Mouse (Mus musculus) layer of hippocampus, adult 2 months (tissue): ENCODE measurements around the gene Supt4a. TPM values are rescaled to one million over a fixed set of nuclear protein-coding genes. Genes with fewer than 3 reads are reported as not detected.

ENCODE experiments used
- DNase-seq, 2 experiments: peaks; one replicate each; pipeline ENCODE4 v3.0.0; 2022; ENCODE audit warnings: low spot score in 2 of 2
- H3K27ac ChIP-seq: fragments of 200-600 bp; 2 replicates; pipeline ENCODE4 v1.8.1; 2022
- H3K4me3 ChIP-seq: fragments of 200-600 bp; 2 replicates; pipeline ENCODE4 v1.8.1; 2022; ENCODE audit warnings: mild to moderate bottlenecking
- CTCF ChIP-seq: fragments of 200-600 bp; conservative IDR thresholded peaks from 2 replicates; pipeline ENCODE4 v1.8.1; 2022; ENCODE audit warnings: antibody characterized with exemption, mild to moderate bottlenecking, moderate library complexity
- total RNA-seq, 2 experiments: library from RNA; stranded (reverse); gene quantifications; 2 replicates each; pipeline ENCODE4 v1.2.3; 2021

The Supt4a gene
- total RNA-seq, 2 experiments from 2014 or later: 72.1 to 72.8 TPM

- no peak for DNase-seq
- Histone ChIP-seq H3K27ac (peak overlapping the region; percentile 61; the same call in 1 of the 2 replicates), H3K4me3 (no peak overlapping the region)
- no peak for TF ChIP-seq CTCF
These were observed 12.1 kb downstream of the Supt4a start for GRCm38 (mm10) chr11:87749192-87750042.

DNA sequence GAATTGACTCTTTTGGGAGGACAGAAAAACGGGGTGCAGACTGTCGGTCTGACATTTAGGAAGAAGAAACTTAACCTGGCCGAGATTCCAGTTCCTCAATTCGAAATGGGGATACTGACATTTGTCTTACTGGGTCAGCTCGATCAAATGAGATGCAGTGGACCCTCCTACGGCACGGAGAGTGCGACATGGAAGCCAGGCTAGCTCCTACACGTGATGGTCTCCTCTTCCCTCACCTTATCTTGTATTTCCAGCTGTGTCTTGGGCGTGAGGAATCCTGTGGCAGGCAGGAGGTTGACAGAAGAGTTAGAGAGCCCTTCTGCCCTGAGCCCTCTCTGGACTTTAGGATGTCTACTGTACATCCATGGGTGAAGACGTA is 12.7 kb downstream of the Supt4a start:
- Histone ChIP-seq H3K27ac (peak overlapping the region; percentile 61; the same call in 1 of the 2 replicates), H3K4me3 (no peak overlapping the region)
- DNase-seq: no peak
- no peak for TF ChIP-seq CTCF

GRCm38 (mm10) chr11:87750521-87750920 is 13.2 kb downstream of the Supt4a start:
- Histone ChIP-seq H3K4me3 (no peak overlapping the region), H3K27ac (no peak overlapping the region)
- DNase-seq: no peak
- TF ChIP-seq CTCF: no peak

GRCm38 (mm10) chr11:87751031-87751430 is 13.7 kb downstream of the Supt4a start:
- no peak overlapping the region for H3K27ac ChIP-seq
- TF ChIP-seq CTCF: no peak
- H3K4me3 ChIP-seq: no peak overlapping the region
- DNase-seq: no peak

GRCm38 (mm10) chr11:87751491-87751966 is 14.2 kb downstream of the Supt4a start:
- Histone ChIP-seq H3K4me3 (no peak overlapping the region), H3K27ac (no peak overlapping the region)
- TF ChIP-seq CTCF: no peak
- no peak for DNase-seq

DNA sequence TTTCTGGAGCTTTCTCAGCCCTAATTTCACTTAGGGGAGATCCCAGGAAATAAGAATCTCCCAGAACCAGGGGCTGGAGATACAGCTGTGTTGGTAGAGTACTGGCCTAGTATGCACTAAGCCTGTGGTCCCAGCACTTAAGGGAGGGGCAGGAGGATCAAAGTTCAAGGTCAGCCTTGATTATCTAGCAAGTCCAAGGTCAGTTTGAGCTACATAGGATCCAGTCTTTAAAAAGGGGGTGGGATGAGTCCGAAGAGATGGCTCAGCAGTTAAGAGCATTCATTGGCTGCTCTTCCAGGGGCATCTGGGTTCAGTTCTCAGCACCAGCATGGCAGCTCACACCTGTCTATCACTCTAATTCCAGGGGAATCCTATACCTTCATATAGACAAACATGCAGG is 15.0 kb downstream of the Supt4a start:
- no peak for TF ChIP-seq CTCF

GRCm38 (mm10) chr11:87753255-87753654 is 15.9 kb downstream of the Supt4a start:
- DNase-seq: no peak
- no peak for TF ChIP-seq CTCF
- no peak overlapping the region for H3K27ac ChIP-seq
- H3K4me3 ChIP-seq: no peak overlapping the region

More for the DNA sequence above, 15.0 kb downstream of the Supt4a start:
- DNase-seq: no peak
- Histone ChIP-seq H3K4me3 (no peak overlapping the region), H3K27ac (no peak overlapping the region)

- no peak for DNase-seq
- Histone ChIP-seq H3K27ac (no peak overlapping the region), H3K4me3 (no peak overlapping the region)
- TF ChIP-seq CTCF: no peak
These were observed 16.6 kb downstream of the Supt4a start for GRCm38 (mm10) chr11:87753891-87754501.

GRCm38 (mm10) chr11:87754603-87755002 is 17.3 kb downstream of the Supt4a start:
- no peak for DNase-seq
- Histone ChIP-seq H3K4me3 (no peak overlapping the region), H3K27ac (no peak overlapping the region)
- TF ChIP-seq CTCF: no peak

- no peak for TF ChIP-seq CTCF
- DNase-seq: no peak
- Histone ChIP-seq H3K27ac (no peak overlapping the region), H3K4me3 (peak overlapping the region; percentile 15; the same call in 1 of the 2 replicates)
These were observed 18.1 kb downstream of the Supt4a start for GRCm38 (mm10) chr11:87755360-87756017.

- DNase-seq: no peak
- Histone ChIP-seq H3K4me3 (no peak overlapping the region), H3K27ac (no peak overlapping the region)
- no peak for TF ChIP-seq CTCF
These were observed 19.0 kb downstream of the Supt4a start for GRCm38 (mm10) chr11:87756251-87756820.

DNA sequence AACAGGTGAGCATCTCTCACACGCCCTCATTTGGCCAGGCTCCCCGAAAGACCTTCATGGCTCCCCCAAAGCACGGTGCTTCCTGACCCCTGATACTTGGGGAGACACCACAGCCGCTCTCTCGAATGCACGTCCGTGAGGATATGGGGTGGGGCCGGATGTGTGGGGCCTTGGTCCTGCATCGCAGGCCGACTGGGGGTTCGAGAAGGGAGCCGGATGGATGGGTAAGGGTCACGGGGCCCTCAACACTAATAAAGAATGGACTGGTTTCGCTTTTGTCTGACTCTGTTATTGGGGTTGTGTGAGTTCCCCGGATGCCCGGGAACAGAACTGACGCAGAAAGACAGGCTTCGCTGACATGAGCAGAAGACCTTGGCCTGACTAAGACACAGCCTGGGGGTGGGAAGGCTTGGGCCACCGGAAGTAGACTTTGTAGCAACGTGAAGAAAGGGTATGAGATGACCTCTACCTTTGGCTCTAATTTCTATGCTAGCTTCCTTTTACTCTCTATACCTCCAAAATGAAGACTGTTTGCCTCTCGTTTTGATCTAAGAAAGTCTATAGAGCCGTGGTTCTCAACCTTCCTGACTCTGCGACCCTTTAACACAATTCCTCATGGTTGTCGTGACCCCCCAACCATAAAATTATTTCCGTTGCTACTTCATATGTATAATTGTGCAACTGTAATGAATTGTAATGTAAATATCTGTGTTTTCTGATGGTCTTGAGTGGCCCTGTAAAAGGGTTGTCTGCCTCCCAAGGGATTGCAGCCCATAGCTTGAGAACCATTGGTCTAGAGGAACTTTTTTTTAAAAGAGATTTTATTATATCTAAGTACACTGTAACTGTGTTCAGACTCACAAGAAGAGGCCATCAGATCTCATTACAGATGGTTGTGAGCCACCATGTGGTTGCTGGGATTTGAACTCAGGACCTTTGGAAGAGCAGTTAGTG is 19.9 kb downstream of the Supt4a start:
- no peak overlapping the region for H3K27ac ChIP-seq
- H3K4me3 ChIP-seq: no peak overlapping the region; the same call in 1 of the 2 replicates
- DNase-seq: no peak
- no peak for TF ChIP-seq CTCF
